ENCODE assay signal across 12 mouse cellular contexts in genomic region chr1:179107211-179107610, GRCm38 (mm10).
DNase-seq lines count a peak whose midpoint lies in the region; ATAC-seq and TF ChIP-seq lines count a peak whose summit lies in the region.
"Had no signal": no experiment of that assay in that cellular context is flagged by ENCODE, and none has a peak within 500 bp of the region (broad histone marks: within the 10 kb centered on the region; RNA-seq: fewer than 3 reads in every experiment).

No protein-coding gene starts in this region.

- TF ChIP-seq EP300 in lung, postnatal 0 days (IDR thresholded peaks at IDR 0.05): no peak
- TF ChIP-seq EP300 in liver, postnatal 0 days (IDR thresholded peaks at IDR 0.05; ENCODE audit: low read depth): no peak

- no peaks in the 10 kb centered on the region for H3K4me1 ChIP-seq in lung, embryonic 15.5 days
- no peaks in the 10 kb centered on the region; the same call in 1 of the 2 replicates for H3K4me1 ChIP-seq in lung, postnatal 0 days (ENCODE audit: insufficient read depth, low read depth, low read length)
- peaks cover 28% of the 10 kb centered on the region for H3K4me1 ChIP-seq in embryonic facial prominence, embryonic 15.5 days
- peaks cover 5% of the 10 kb centered on the region for H3K4me1 ChIP-seq in liver, postnatal 0 days (ENCODE audit: insufficient read depth)
- 0 out of 2 replicates have a peak, but pooled peaks cover 3% of the 10 kb centered on the region for H3K4me1 ChIP-seq in kidney, embryonic 14.5 days (ENCODE audit: control insufficient read depth, insufficient read depth, low read length)

- H3K9ac ChIP-seq in lung, embryonic 15.5 days: no peak overlapping the region
- no peak overlapping the region for H3K9ac ChIP-seq in lung, postnatal 0 days (replicated peaks; ENCODE audit: low read depth)
- H3K9ac ChIP-seq in embryonic facial prominence, embryonic 15.5 days: no peak overlapping the region
- H3K9ac ChIP-seq in liver, postnatal 0 days (replicated peaks): no peak overlapping the region
- no peak overlapping the region for H3K9ac ChIP-seq in kidney, embryonic 14.5 days (ENCODE audit: low read depth, low read length)
- H3K9ac ChIP-seq: stomach, embryonic 15.5 days had no signal

- no peaks in the 10 kb centered on the region for H3K9me3 ChIP-seq in lung, embryonic 15.5 days
- H3K9me3 ChIP-seq in lung, postnatal 0 days (ENCODE audit: low read length): no peaks in the 10 kb centered on the region
- H3K9me3 ChIP-seq in embryonic facial prominence, embryonic 15.5 days (replicated peaks): no peaks in the 10 kb centered on the region
- no peaks in the 10 kb centered on the region for H3K9me3 ChIP-seq in liver, postnatal 0 days (ENCODE audit: low read length)
- H3K9me3 ChIP-seq in kidney, embryonic 14.5 days (ENCODE audit: control insufficient read depth, low read length): no peaks in the 10 kb centered on the region
- H3K9me3 ChIP-seq: hindbrain, embryonic 13.5 days; stomach, embryonic 15.5 days had no signal

- H3K4me3 ChIP-seq in lung, embryonic 15.5 days: no peak overlapping the region
- H3K4me3 ChIP-seq in lung, postnatal 0 days (ENCODE audit: low read depth, low read length): no peak overlapping the region
- no peak overlapping the region for H3K4me3 ChIP-seq in embryonic facial prominence, embryonic 15.5 days (replicated peaks)
- no peak overlapping the region for H3K4me3 ChIP-seq in liver, postnatal 0 days (ENCODE audit: low read depth, low read length)
- no peak overlapping the region for H3K4me3 ChIP-seq in kidney, embryonic 14.5 days (ENCODE audit: low read length)
- H3K4me3 ChIP-seq: hindbrain, embryonic 13.5 days; stomach, embryonic 15.5 days had no signal

- H3K27me3 ChIP-seq in lung, embryonic 15.5 days: no peaks in the 10 kb centered on the region
- H3K27me3 ChIP-seq in lung, postnatal 0 days (replicated peaks; ENCODE audit: insufficient read depth, low read length): no peaks in the 10 kb centered on the region
- H3K27me3 ChIP-seq in embryonic facial prominence, embryonic 15.5 days: no peaks in the 10 kb centered on the region
- no peaks in the 10 kb centered on the region for H3K27me3 ChIP-seq in liver, postnatal 0 days (ENCODE audit: insufficient read depth, low read length)
- H3K27me3 ChIP-seq in kidney, embryonic 14.5 days (ENCODE audit: control insufficient read depth, insufficient read depth, low read length): no peaks in the 10 kb centered on the region
- H3K27me3 ChIP-seq: stomach, embryonic 15.5 days had no signal

- H3K4me2 ChIP-seq in lung, embryonic 15.5 days: no peak overlapping the region
- no peak overlapping the region for H3K4me2 ChIP-seq in lung, postnatal 0 days (replicated peaks; ENCODE audit: low read depth, low read length)
- no peak overlapping the region for H3K4me2 ChIP-seq in embryonic facial prominence, embryonic 15.5 days (replicated peaks)
- H3K4me2 ChIP-seq in liver, postnatal 0 days (ENCODE audit: low read depth, low read length): peak overlapping the region; percentile 54; the same call in 1 of the 2 replicates
- no peak overlapping the region for H3K4me2 ChIP-seq in kidney, embryonic 14.5 days (replicated peaks; ENCODE audit: low read depth, low read length)

- no peak overlapping the region for H3K27ac ChIP-seq in lung, embryonic 15.5 days
- H3K27ac ChIP-seq in lung, postnatal 0 days (ENCODE audit: low read length): no peak overlapping the region
- H3K27ac ChIP-seq in embryonic facial prominence, embryonic 15.5 days (replicated peaks): peak overlapping the region; percentile 87
- peak overlapping the region; percentile 83 for H3K27ac ChIP-seq in liver, postnatal 0 days (ENCODE audit: low read depth)
- H3K27ac ChIP-seq in kidney, embryonic 14.5 days (ENCODE audit: low read depth, low read length): no peak overlapping the region

- H3K36me3 ChIP-seq in lung, embryonic 15.5 days: no peaks in the 10 kb centered on the region
- no peaks in the 10 kb centered on the region for H3K36me3 ChIP-seq in lung, postnatal 0 days (ENCODE audit: insufficient read depth, low read length)
- H3K36me3 ChIP-seq in embryonic facial prominence, embryonic 15.5 days: no peaks in the 10 kb centered on the region
- no peaks in the 10 kb centered on the region for H3K36me3 ChIP-seq in liver, postnatal 0 days (replicated peaks; ENCODE audit: insufficient read depth, low read length)
- H3K36me3 ChIP-seq in kidney, embryonic 14.5 days (ENCODE audit: control insufficient read depth, insufficient read depth, low read length): no peaks in the 10 kb centered on the region
- H3K36me3 ChIP-seq: hindbrain, embryonic 13.5 days; stomach, embryonic 15.5 days had no signal

- no peak for TF ChIP-seq CTCF in lung, postnatal 0 days (IDR thresholded peaks at IDR 0.05)
- TF ChIP-seq CTCF in liver, postnatal 0 days (IDR thresholded peaks at IDR 0.05; ENCODE audit: low read depth): no peak

- no peak for ATAC-seq in cerebellum, adult (ENCODE audit: insufficient number of reproducible peaks, low FRiP score, low TSS enrichment)
- peak; percentile 65; the same call in 1 of the 2 replicates for ATAC-seq in lung, embryonic 15.5 days (ENCODE audit: borderline replicate concordance, extremely low read depth, low FRiP score, low TSS enrichment)
- ATAC-seq in lung, postnatal 0 days: no peak
- peak; percentile 79 for ATAC-seq in embryonic facial prominence, embryonic 15.5 days (ENCODE audit: insufficient number of reproducible peaks, low FRiP score, low TSS enrichment, low read depth)
- ATAC-seq in liver, postnatal 0 days: no peak
- no peak for ATAC-seq in kidney, embryonic 14.5 days (ENCODE audit: low FRiP score, low TSS enrichment)
- ATAC-seq in granulocyte monocyte progenitor cell, adult 5-6 weeks (replicated peaks; ENCODE audit: poor library complexity, severe bottlenecking): no peak
- ATAC-seq: CD4-positive, CD25-positive, alpha-beta regulatory T cell, adult 4 months had no signal

- DNase-seq in cerebellum, postnatal 14 days: peak; percentile 35 to 53
- no peak for DNase-seq in lung, postnatal 0 days (ENCODE audit: low spot score)
- DNase-seq in liver, postnatal 0 days: no peak
- DNase-seq: adrenal gland, adult 8-10 months had no signal

- 37% methylated on average over 7 of the region's 7 CpGs for WGBS in lung, embryonic 15.5 days
- WGBS in lung, postnatal 0 days: 45% methylated on average over 7 of the region's 7 CpGs
- WGBS in embryonic facial prominence, embryonic 15.5 days: 31% methylated on average over 7 of the region's 7 CpGs
- 67% methylated on average over 7 of the region's 7 CpGs for WGBS in liver, postnatal 0 days (ENCODE audit: insufficient replicate concordance)
- WGBS in kidney, embryonic 14.5 days: 48% methylated on average over 7 of the region's 7 CpGs

Comparison
In these comparisons a context has a peak if more than half of its experiments do, and no peak if none do; other contexts are left out.
1. ATAC-seq: peak in lung, embryonic 15.5 days (single experiment) and embryonic facial prominence, embryonic 15.5 days (single experiment); none in cerebellum, adult (single experiment), lung, postnatal 0 days (single experiment), liver, postnatal 0 days (single experiment), kidney, embryonic 14.5 days (single experiment) and granulocyte monocyte progenitor cell, adult 5-6 weeks (single experiment).
2. DNase-seq: peak in cerebellum, postnatal 14 days (2 of 2); none in lung, postnatal 0 days (single experiment) and liver, postnatal 0 days (single experiment).
3. H3K27ac ChIP-seq: peak in embryonic facial prominence, embryonic 15.5 days (single experiment) and liver, postnatal 0 days (single experiment); none in lung, embryonic 15.5 days (single experiment), lung, postnatal 0 days (single experiment) and kidney, embryonic 14.5 days (single experiment).